Comparison of ENCODE assay signal across 16 mouse cellular contexts in the genomic region with DNA sequence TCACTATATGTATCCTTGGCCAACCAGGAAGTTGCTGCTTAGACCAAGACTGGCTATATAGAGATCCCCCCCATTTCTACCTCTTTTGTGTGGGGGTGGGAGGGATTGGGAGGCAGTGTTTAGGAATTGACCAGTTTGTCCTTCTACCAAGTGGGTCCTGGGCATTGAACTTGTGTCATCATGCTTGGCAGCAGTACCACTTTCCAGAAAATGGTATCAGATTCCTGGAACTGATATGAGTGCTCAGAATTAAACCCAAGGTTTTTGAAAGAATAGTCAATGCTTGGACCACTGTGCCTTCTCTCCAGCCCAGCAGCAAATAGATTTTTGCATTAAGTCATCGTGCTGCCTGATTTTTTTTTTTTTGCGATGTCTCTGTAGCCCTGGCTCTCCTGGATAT.
"Had no signal": no experiment of that assay in that cellular context is flagged by ENCODE, and none has a peak within 500 bp of the region (broad histone marks: within the 10 kb centered on the region; RNA-seq: fewer than 3 reads in every experiment).

No protein-coding gene starts in this region.

- DNase-seq: retina, postnatal 1 day; right cerebral cortex, adult 18-20 months; right cerebral cortex, postnatal 14 days; right cerebral cortex, postnatal 25 days; right cerebral cortex, postnatal 4 days; spleen, adult 18-20 months; thymus, adult 18-20 months; thymus, adult 2 months; thymus, postnatal 14 days; thymus, postnatal 25 days; thymus, postnatal 36 days; thymus, postnatal 4 days had no signal

- H3K9me3 ChIP-seq: neural tube, embryonic 13.5 days; neural tube, embryonic 15.5 days; stomach, embryonic 15.5 days had no signal

- H3K4me3 ChIP-seq: neural tube, embryonic 13.5 days; neural tube, embryonic 15.5 days; stomach, embryonic 15.5 days had no signal

- H3K27ac ChIP-seq: neural tube, embryonic 13.5 days; neural tube, embryonic 15.5 days; stomach, embryonic 15.5 days; stomach, postnatal 0 days had no signal

- H3K9ac ChIP-seq: neural tube, embryonic 13.5 days; neural tube, embryonic 15.5 days; stomach, embryonic 15.5 days had no signal

- H3K4me2 ChIP-seq: neural tube, embryonic 13.5 days; neural tube, embryonic 15.5 days; stomach, embryonic 15.5 days had no signal

- H3K4me1 ChIP-seq: neural tube, embryonic 13.5 days; neural tube, embryonic 15.5 days; stomach, embryonic 15.5 days had no signal

- H3K27me3 ChIP-seq: neural tube, embryonic 13.5 days; neural tube, embryonic 15.5 days; stomach, embryonic 15.5 days had no signal
